Mouse (Mus musculus) neural tube, embryonic 10.5 days (tissue): ENCODE data around the gene Mageb18.
A peak's percentile ranks its signal among the peaks of the same experiment; 100 is the strongest.
"Not testable (repeated sequence)": the region's sequence is repeated elsewhere in the genome, so short reads cannot be mapped to it uniquely, and the experiment has no call there.

ENCODE experiments used
- DNase-seq: peaks from one replicate; pipeline ENCODE4 v3.0.0-alpha.2; 2017; ENCODE audit warnings: low spot score; ENCODE audit errors: extremely low spot score

The Mageb18 gene

GRCm38 (mm10) chrX:92599472-92599871, at the start of gene Mageb18:
Gene Mageb18, minus strand, starts transcription at chrX:92599572.
- DNase-seq: no peak

GRCm38 (mm10) chrX:92612788-92613187, 13.4 kb upstream of the Mageb18 start:
- DNase-seq: no peak

DNA sequence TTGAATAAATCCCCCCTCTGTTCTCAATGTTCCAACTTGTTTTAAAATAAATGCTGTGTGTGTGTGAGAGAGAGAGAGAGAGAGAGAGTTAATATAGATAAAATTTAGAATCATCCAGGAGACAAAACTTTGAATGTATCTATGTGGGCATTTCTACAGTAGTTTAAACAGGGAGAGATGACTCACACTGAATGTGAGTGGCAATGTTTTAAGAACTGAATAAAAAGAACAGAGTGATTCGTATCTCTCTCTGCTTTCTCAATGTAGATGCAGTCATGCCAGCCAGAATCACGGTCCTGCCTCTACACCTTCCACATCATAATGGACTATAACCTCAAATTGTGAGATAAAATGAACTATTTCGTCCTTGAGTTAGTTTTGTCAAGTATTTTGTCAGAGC, 11.1 kb upstream of the Mageb18 start:
- no peak for DNase-seq

GRCm38 (mm10) chrX:92597324-92597723, 2.0 kb downstream of the Mageb18 start:
- no peak for DNase-seq

DNA sequence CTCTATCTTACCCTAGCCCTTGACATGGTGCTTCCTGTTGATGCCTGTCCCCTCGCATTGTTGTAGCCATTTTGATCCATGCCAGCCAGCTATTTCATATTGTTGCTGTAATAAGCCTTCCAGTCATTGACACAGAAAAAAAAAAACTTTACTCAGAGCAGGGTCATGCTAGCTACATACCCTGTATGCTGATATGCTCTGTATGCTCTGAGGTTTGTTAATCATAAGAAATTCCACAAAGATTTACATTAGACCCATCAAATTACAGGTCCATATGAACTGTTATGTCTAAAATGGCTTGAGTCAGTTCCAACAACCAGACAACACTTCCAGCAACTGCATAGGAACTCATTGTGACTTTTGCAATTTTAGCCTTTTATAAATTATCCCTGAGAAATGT, 71.5 kb downstream of the Mageb18 start:
- no peak for DNase-seq

- DNase-seq: no peak
These were observed 101.1 kb downstream of the Mageb18 start for GRCm38 (mm10) chrX:92498254-92498653.

DNA sequence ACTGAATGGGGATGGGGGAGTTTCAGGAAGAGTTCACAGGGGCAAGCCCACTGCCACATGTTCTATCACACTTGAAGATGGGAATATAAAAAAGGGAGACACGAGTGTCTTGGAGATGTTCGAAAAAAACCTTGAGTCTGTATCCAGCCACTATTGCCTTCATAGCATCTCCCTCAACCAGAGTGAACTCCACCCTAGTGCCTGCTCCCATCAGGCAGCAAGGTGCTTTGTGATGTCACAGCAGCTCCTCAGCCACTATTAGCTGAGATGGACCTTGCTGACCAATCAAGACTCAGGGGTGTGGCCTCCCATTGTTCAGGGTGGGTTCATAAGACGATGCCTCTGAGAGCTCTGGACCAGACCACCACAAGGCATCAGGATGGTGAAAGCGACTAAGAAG, 109.7 kb downstream of the Mageb18 start, which contains the start of gene Gm5941:
Gene Gm5941 (plus strand): TSS at position 301 of the 400 bp plus-strand sequence.
- DNase-seq: not testable (repeated sequence)

- DNase-seq: no peak
These were observed 134.6 kb downstream of the Mageb18 start for GRCm38 (mm10) chrX:92464773-92465172.

- no peak for DNase-seq
These were observed 138.9 kb downstream of the Mageb18 start for GRCm38 (mm10) chrX:92460496-92460895.

GRCm38 (mm10) chrX:92387384-92387783, 212.0 kb downstream of the Mageb18 start:
- DNase-seq: no peak

GRCm38 (mm10) chrX:92342924-92343323, 256.4 kb downstream of the Mageb18 start:
- DNase-seq: peak; percentile 46

DNA sequence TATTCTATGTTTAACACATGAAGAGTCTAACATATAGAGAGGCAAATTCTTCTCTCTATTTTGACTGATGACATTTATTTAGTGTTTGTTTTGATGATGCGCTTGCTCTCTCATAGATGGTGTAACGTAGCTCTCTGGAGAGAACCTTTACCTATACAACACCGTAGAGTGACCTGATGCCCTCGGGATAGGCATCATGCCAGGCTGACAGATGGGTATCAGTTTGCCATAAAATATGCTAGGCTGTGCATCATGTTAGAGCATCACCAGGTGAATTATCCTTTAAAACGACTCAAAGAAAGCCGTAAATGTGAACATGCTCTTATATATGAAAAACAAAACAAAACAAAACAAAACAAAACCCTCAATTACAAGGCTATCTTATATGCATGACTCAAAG, 258.5 kb downstream of the Mageb18 start:
- no peak for DNase-seq

DNA sequence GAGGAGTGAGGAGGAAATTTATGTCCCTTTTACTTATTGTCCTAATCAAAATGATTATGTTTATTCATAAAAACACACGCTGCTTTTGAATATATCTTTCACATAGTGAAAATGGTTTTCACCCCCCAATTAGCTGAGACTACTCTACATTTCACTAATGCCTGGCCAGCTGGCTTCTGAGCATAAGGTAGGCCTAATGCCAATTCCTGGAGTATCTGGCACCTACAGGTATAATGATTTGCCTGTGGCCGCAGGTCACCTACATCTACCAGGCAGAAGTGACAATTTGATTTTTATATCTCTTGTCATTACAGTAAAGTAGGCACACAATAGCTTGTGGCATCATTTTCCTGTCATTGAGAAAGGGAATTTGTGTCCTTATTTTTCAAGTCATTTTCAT, 259.8 kb downstream of the Mageb18 start:
- no peak for DNase-seq

- no peak for DNase-seq
These were observed 265.9 kb downstream of the Mageb18 start for GRCm38 (mm10) chrX:92333459-92333858.

- DNase-seq: no peak
These were observed 275.8 kb downstream of the Mageb18 start for GRCm38 (mm10) chrX:92323599-92323998.

DNA sequence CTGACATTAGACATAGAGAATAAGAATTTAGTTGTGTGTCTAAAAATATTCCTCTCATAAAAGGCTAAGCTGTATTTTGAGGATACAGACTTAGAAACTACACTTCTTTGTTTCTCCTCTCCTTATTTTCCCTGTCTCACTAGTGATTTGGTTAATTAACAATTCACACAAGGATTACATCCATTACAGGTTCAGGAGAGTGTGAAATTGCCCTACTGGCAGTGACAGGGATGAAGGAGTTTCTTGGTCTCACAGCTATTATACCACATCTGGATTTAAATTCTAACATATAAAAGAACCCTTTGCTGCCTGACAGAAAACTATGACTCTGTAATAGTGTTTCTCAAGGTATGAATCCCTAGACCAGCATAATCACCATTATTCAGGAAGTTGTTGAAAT, 318.8 kb downstream of the Mageb18 start:
- DNase-seq: no peak
